Mouse (Mus musculus) thymus, postnatal 10 days (tissue): ENCODE measurements around the gene Slc39a11.

ENCODE experiments used
- DNase-seq, 2 experiments: peaks; one replicate each; pipeline ENCODE4 v3.0.0; 2021; ENCODE audit warnings: low spot score in 2 of 2

The Slc39a11 gene

GRCm38 (mm10) chr11:113196234-113197007 is 453.5 kb downstream of the Slc39a11 start:
- DNase-seq: no peak
